Mouse (Mus musculus) limb, embryonic 15.5 days (tissue): ENCODE data around the gene Dop1b. TPM values are rescaled to one million over a fixed set of nuclear protein-coding genes. Genes with fewer than 3 reads are reported as not detected.
A peak's percentile ranks its signal among the peaks of the same experiment; 100 is the strongest.
"Not testable (repeated sequence)": the region's sequence is repeated elsewhere in the genome, so short reads cannot be mapped to it uniquely, and the experiment has no call there.

Experiments
- ATAC-seq: fragments of 200-750 bp; cut with Nextera tagmentation; 2 replicates; pipeline ENCODE4 v1.8.0; 2017; ENCODE audit warnings: low read depth, moderate TSS enrichment; ENCODE audit not compliant: insufficient number of reproducible peaks, low FRiP score, low TSS enrichment
- H3K27ac ChIP-seq: fragments of 300-500 bp; sonication (generic); 2 replicates; pipeline ENCODE4 v1.5.1; 2015; ENCODE audit warnings: moderate library complexity, mild to moderate bottlenecking, inconsistent platforms
- H3K27me3 ChIP-seq: fragments of 300-500 bp; sonication (generic); 2 replicates; pipeline ENCODE4 v1.6.1; 2015; ENCODE audit warnings: inconsistent platforms
- H3K36me3 ChIP-seq: fragments of 300-500 bp; sonication (generic); 2 replicates; pipeline ENCODE4 v1.6.1; 2015; ENCODE audit warnings: inconsistent platforms
- H3K4me1 ChIP-seq: fragments of 300-500 bp; sonication (generic); 2 replicates; pipeline ENCODE4 v1.6.1; 2015; ENCODE audit warnings: inconsistent platforms
- H3K4me2 ChIP-seq: fragments of 300-500 bp; sonication (generic); 2 replicates; pipeline ENCODE4 v1.6.1; 2015; ENCODE audit warnings: mild to moderate bottlenecking, inconsistent platforms
- H3K4me3 ChIP-seq: fragments of 300-500 bp; sonication (generic); 2 replicates; pipeline ENCODE4 v1.5.1; 2015; ENCODE audit warnings: mild to moderate bottlenecking, inconsistent platforms
- H3K9ac ChIP-seq: fragments of 300-500 bp; sonication (generic); 2 replicates; pipeline ENCODE4 v1.6.1; 2015; ENCODE audit warnings: inconsistent platforms
- H3K9me3 ChIP-seq: fragments of 300-500 bp; sonication (generic); 2 replicates; pipeline ENCODE4 v1.6.1; 2016; ENCODE audit warnings: inconsistent platforms
- WGBS: fragments of 180-500 bp; shearing (Covaris S2); methylation state at CpG from one replicate; pipeline ENCODE4 v1.1.7; 2015; 5-methylcytosine and 5-hydroxymethylcytosine counted together
- polyA plus RNA-seq: library from polyadenylated mRNA; unstranded; fragments of >200 nt; fragmentation: Nextera tagmentation; extraction: Ambion mirVana; gene quantifications from 2 replicates; pipeline ENCODE4 v1.2.1, GENCODE M21; 2015

Dop1b gene
- polyA plus RNA-seq, result 15.0 and 17.3 TPM in 2 replicates

- H3K9ac ChIP-seq, result peak within 1 kb of the TSS; percentile 78
- 0 out of 2 replicates have a peak, but pooled peaks cover 5% of the 10 kb centered on the region for H3K27me3 ChIP-seq
- peaks cover 14% of the 10 kb centered on the region for H3K4me1 ChIP-seq
- no peaks in the 10 kb centered on the region for H3K9me3 ChIP-seq
- H3K36me3 ChIP-seq, result no peaks in the 10 kb centered on the region
- H3K27ac ChIP-seq, result peak within 1 kb of the TSS; percentile 59; the same call in 1 of the 2 replicates
- peak within 1 kb of the TSS; percentile 95 for H3K4me2 ChIP-seq
- ATAC-seq, result peak; percentile 94
- peak within 1 kb of the TSS; percentile 80 for H3K4me3 ChIP-seq
- WGBS, result under 1% methylated on average over 74 of the region's 77 CpGs
These were observed at the start of gene Dop1b for GRCm38 (mm10) chr16:93711411-93712188. Gene Dop1b (plus strand): TSS chr16:93711904.

GRCm38 (mm10) chr16:93667976-93668375 lies 43.7 kb upstream of the Dop1b start:
- H3K27ac ChIP-seq, result no peak overlapping the region
- H3K9ac ChIP-seq, result no peak overlapping the region
- H3K4me3 ChIP-seq, result no peak overlapping the region
- ATAC-seq, result no peak
- no peak overlapping the region for H3K4me2 ChIP-seq
- H3K4me1 ChIP-seq, result no peaks in the 10 kb centered on the region
- no peaks in the 10 kb centered on the region for H3K9me3 ChIP-seq
- no peaks in the 10 kb centered on the region for H3K36me3 ChIP-seq
- H3K27me3 ChIP-seq, result no peaks in the 10 kb centered on the region

GRCm38 (mm10) chr16:93669521-93669920 lies 42.2 kb upstream of the Dop1b start:
- no peak for ATAC-seq
- H3K27me3 ChIP-seq, result no peaks in the 10 kb centered on the region

GRCm38 (mm10) chr16:93670466-93670865 lies 41.2 kb upstream of the Dop1b start:
- not testable (repeated sequence) for ATAC-seq, H3K27me3 ChIP-seq, H3K4me2 ChIP-seq, H3K9me3 ChIP-seq, H3K27ac ChIP-seq, H3K4me3 ChIP-seq, H3K9ac ChIP-seq, H3K4me1 ChIP-seq, H3K36me3 ChIP-seq
- WGBS, result 36% methylated on average over 4 of the region's 4 CpGs

More at GRCm38 (mm10) chr16:93669521-93669920, 42.2 kb upstream of the Dop1b start:
- Histone ChIP-seq H3K4me2 (no peak overlapping the region), H3K9me3 (no peaks in the 10 kb centered on the region), H3K9ac (no peak overlapping the region), H3K36me3 (no peaks in the 10 kb centered on the region), H3K4me1 (no peaks in the 10 kb centered on the region), H3K27ac (no peak overlapping the region), H3K4me3 (no peak overlapping the region)

GRCm38 (mm10) chr16:93671064-93671463 lies 40.6 kb upstream of the Dop1b start:
- H3K4me1 ChIP-seq, result no peaks in the 10 kb centered on the region
- H3K4me3 ChIP-seq, result no peak overlapping the region
- no peak for ATAC-seq
- H3K27ac ChIP-seq, result no peak overlapping the region
- no peak overlapping the region for H3K9ac ChIP-seq
- H3K36me3 ChIP-seq, result no peaks in the 10 kb centered on the region
- no peak overlapping the region for H3K4me2 ChIP-seq
- H3K9me3 ChIP-seq, result no peaks in the 10 kb centered on the region
- WGBS, result 87% methylated on average over 5 of the region's 5 CpGs
- H3K27me3 ChIP-seq, result no peaks in the 10 kb centered on the region

- Histone ChIP-seq H3K27ac (no peak overlapping the region), H3K4me1 (no peaks in the 10 kb centered on the region), H3K9ac (no peak overlapping the region), H3K36me3 (no peaks in the 10 kb centered on the region), H3K27me3 (peaks cover 9% of the 10 kb centered on the region; the same call in 1 of the 2 replicates), H3K4me2 (no peak overlapping the region), H3K4me3 (no peak overlapping the region), H3K9me3 (no peaks in the 10 kb centered on the region)
- 88% methylated on average over 5 of the region's 5 CpGs for WGBS
- no peak for ATAC-seq
These were observed 35.3 kb upstream of the Dop1b start for GRCm38 (mm10) chr16:93676376-93676775.

GRCm38 (mm10) chr16:93678206-93678605 lies 33.5 kb upstream of the Dop1b start:
- no peak overlapping the region for H3K27ac ChIP-seq
- ATAC-seq, result no peak

GRCm38 (mm10) chr16:93679165-93679564 lies 32.5 kb upstream of the Dop1b start:
- Histone ChIP-seq H3K4me1 (peaks cover 21% of the 10 kb centered on the region), H3K9me3 (no peaks in the 10 kb centered on the region), H3K9ac (no peak overlapping the region), H3K27me3 (peaks cover 36% of the 10 kb centered on the region), H3K4me2 (no peak overlapping the region), H3K4me3 (no peak overlapping the region), H3K27ac (no peak overlapping the region), H3K36me3 (no peaks in the 10 kb centered on the region)
- WGBS, result 53% methylated on average over 9 of the region's 9 CpGs
- no peak for ATAC-seq

More at GRCm38 (mm10) chr16:93678206-93678605, 33.5 kb upstream of the Dop1b start:
- 81% methylated on average over 4 of the region's 4 CpGs for WGBS
- Histone ChIP-seq H3K4me3 (no peak overlapping the region), H3K9me3 (no peaks in the 10 kb centered on the region), H3K4me2 (no peak overlapping the region), H3K9ac (no peak overlapping the region), H3K4me1 (peaks cover 12% of the 10 kb centered on the region), H3K27me3 (peaks cover 27% of the 10 kb centered on the region), H3K36me3 (no peaks in the 10 kb centered on the region)

GRCm38 (mm10) chr16:93682156-93682688 lies 29.5 kb upstream of the Dop1b start:
- Histone ChIP-seq H3K27ac (no peak overlapping the region), H3K4me1 (peaks cover 23% of the 10 kb centered on the region), H3K36me3 (no peaks in the 10 kb centered on the region), H3K9ac (no peak overlapping the region), H3K4me2 (peak overlapping the region; percentile 89), H3K27me3 (peaks cover 48% of the 10 kb centered on the region), H3K9me3 (no peaks in the 10 kb centered on the region), H3K4me3 (peak overlapping the region; percentile 49)
- ATAC-seq, result no peak
- 22% methylated on average over 13 of the region's 13 CpGs for WGBS

- peak within 1 kb of the TSS; percentile 35 for H3K9ac ChIP-seq
- H3K27me3 ChIP-seq, result peaks cover 45% of the 10 kb centered on the region
- peak; percentile 74; the same call in 1 of the 2 replicates for ATAC-seq
- peak within 1 kb of the TSS; percentile 89 for H3K4me2 ChIP-seq
- H3K27ac ChIP-seq, result peak within 1 kb of the TSS; percentile 35; the same call in 1 of the 2 replicates
- peaks cover 23% of the 10 kb centered on the region for H3K4me1 ChIP-seq
- H3K36me3 ChIP-seq, result no peaks in the 10 kb centered on the region
- peak within 1 kb of the TSS; percentile 49 for H3K4me3 ChIP-seq
- WGBS, result under 1% methylated on average over 63 of the region's 63 CpGs
- H3K9me3 ChIP-seq, result no peaks in the 10 kb centered on the region
These were observed 28.8 kb upstream of the Dop1b start, which contains the start of gene Cbr3 for GRCm38 (mm10) chr16:93682689-93683507. Gene Cbr3 (plus strand): TSS chr16:93683215.

GRCm38 (mm10) chr16:93683508-93684236 lies 28.0 kb upstream of the Dop1b start:
- Histone ChIP-seq H3K4me2 (peak overlapping the region; percentile 89), H3K27me3 (peaks cover 45% of the 10 kb centered on the region), H3K27ac (peak overlapping the region; percentile 35; the same call in 1 of the 2 replicates), H3K9me3 (no peaks in the 10 kb centered on the region), H3K9ac (peak overlapping the region; percentile 35), H3K36me3 (no peaks in the 10 kb centered on the region), H3K4me3 (peak overlapping the region; percentile 49), H3K4me1 (peaks cover 23% of the 10 kb centered on the region)
- ATAC-seq, result no peak
- under 1% methylated on average over 53 of the region's 53 CpGs for WGBS
